Mouse (Mus musculus): Measurements from ENCODE around the gene Gm44579. TPM values are rescaled to one million over a fixed set of nuclear protein-coding genes. Genes with fewer than 3 reads are reported as not detected.
A peak's percentile ranks its signal among the peaks of the same experiment; 100 is the strongest.

The Gm44579 gene
- total and polyA plus RNA-seq, 3 experiments = 0.22 TPM; not detected in 2

DNA sequence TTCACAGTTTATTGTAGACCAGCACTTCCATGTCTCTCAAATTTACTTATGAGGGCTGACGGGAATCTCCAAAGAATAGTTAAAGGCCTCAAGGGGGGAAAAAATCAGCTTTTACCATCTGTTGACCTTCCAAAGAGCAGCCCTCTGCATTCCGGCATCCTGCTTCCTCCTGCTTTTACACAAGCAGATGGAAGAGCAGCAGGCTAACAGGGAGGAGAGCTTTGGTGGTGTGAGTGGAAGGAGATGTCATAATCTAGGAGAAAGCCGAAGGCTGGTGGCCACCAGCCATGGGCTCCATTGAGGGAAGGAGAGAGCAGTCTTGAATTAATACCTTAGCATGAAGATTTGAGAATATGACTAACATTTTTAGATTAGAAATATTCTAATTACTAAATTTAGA is 72.4 kb downstream of the Gm44579 start:
- no peak for ATAC-seq (ENCODE audit: extremely low read depth, insufficient number of reproducible peaks, low FRiP score, poor library complexity, severe bottlenecking)
- no peak for DNase-seq (ENCODE audit: low spot score)
- TF ChIP-seq TAL1 (conservative IDR thresholded peaks at IDR 0.05; ENCODE audit: low read depth, low read length) (no peak), CTCF (IDR thresholded peaks at IDR 0.05; ENCODE audit: low read depth, low read length) (no peak), POLR2AphosphoS5 (IDR thresholded peaks at IDR 0.05; ENCODE audit: insufficient replicate concordance, low read depth, low read length) (no peak), GATA1 (IDR thresholded peaks at IDR 0.05; ENCODE audit: borderline replicate concordance, low read length) (no peak), GATA2 (IDR thresholded peaks at IDR 0.05; ENCODE audit: borderline replicate concordance, low read depth, low read length) (no peak)
- H3K36me3 ChIP-seq (replicated peaks) = peaks cover under 1% of the 10 kb centered on the region
- no peaks in the 10 kb centered on the region for H3K9me3 ChIP-seq (replicated peaks)
- peaks cover 10% of the 10 kb centered on the region for H3K4me1 ChIP-seq (ENCODE audit: insufficient read depth, low read depth, low read length)
- H3K4me3 ChIP-seq (ENCODE audit: low read depth, low read length) = no peak overlapping the region
- H3K27me3 ChIP-seq (ENCODE audit: insufficient read depth, low read length) = peaks cover 5% of the 10 kb centered on the region

- Histone ChIP-seq H3K4me1 (ENCODE audit: insufficient read depth, low read depth, low read length) (peaks cover 16% of the 10 kb centered on the region), H3K4me3 (ENCODE audit: low read depth, low read length) (peak overlapping the region; percentile 91), H3K36me3 (replicated peaks) (peaks cover 24% of the 10 kb centered on the region), H3K27me3 (ENCODE audit: insufficient read depth, low read length) (peaks cover 3% of the 10 kb centered on the region), H3K9me3 (replicated peaks) (no peaks in the 10 kb centered on the region)
- DNase-seq (ENCODE audit: low spot score) = peak; percentile 96
- TF ChIP-seq TAL1 (conservative IDR thresholded peaks at IDR 0.05; ENCODE audit: low read depth, low read length) = no peak
- TF ChIP-seq CTCF (IDR thresholded peaks at IDR 0.05; ENCODE audit: low read depth, low read length) = no peak
- no peak for TF ChIP-seq GATA1 (IDR thresholded peaks at IDR 0.05; ENCODE audit: borderline replicate concordance, low read length)
- no peak for TF ChIP-seq POLR2AphosphoS5 (IDR thresholded peaks at IDR 0.05; ENCODE audit: insufficient replicate concordance, low read depth, low read length)
- TF ChIP-seq GATA2 (IDR thresholded peaks at IDR 0.05; ENCODE audit: borderline replicate concordance, low read depth, low read length) = no peak
- peak; percentile 81 for ATAC-seq (ENCODE audit: extremely low read depth, insufficient number of reproducible peaks, low FRiP score, poor library complexity, severe bottlenecking)
Observed at GRCm38 (mm10) chr15:98145559-98146181, 75.1 kb downstream of the Gm44579 start.

DNA sequence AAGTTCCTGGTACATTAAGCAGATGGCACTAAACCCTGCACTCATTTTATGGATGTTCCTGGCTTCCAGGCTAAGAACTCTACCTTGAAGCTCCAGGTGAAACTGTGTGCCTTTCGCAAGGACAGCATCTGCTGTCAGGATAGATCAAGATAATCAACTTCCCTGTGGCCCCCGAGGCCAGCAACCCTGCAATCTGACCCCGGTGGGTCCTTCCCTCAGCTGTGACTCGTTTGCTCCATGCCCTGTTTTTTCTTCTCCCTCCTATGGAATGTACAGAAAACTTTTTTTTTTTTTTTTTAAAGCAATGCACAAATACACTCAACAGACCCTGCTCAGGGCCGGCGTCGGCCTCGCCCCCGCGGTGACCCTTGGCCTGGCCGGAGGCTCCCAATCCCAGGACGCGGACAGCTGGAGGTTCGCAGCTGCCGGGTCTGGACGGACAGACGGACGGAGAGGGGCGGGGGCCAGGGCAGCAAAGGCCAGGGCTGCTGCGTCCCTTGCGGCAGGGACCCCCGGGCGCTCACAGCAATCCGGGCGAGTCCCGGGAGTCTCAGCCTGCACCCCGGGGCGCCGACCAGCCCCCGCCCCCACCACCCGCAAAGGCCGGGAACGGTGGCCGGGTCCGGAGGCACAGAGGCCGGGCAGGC is 75.8 kb downstream of the Gm44579 start:
- peak overlapping the region; percentile 91 for H3K4me3 ChIP-seq (ENCODE audit: low read depth, low read length)
- ATAC-seq (ENCODE audit: extremely low read depth, insufficient number of reproducible peaks, low FRiP score, poor library complexity, severe bottlenecking) (no peak), DNase-seq (ENCODE audit: low spot score) (peak; percentile 30)
- no peaks in the 10 kb centered on the region for H3K9me3 ChIP-seq (replicated peaks)
- no peak for TF ChIP-seq GATA1 (IDR thresholded peaks at IDR 0.05; ENCODE audit: borderline replicate concordance, low read length)
- no peak for TF ChIP-seq TAL1 (conservative IDR thresholded peaks at IDR 0.05; ENCODE audit: low read depth, low read length)
- TF ChIP-seq CTCF (IDR thresholded peaks at IDR 0.05; ENCODE audit: low read depth, low read length) = no peak
- no peak for TF ChIP-seq POLR2AphosphoS5 (IDR thresholded peaks at IDR 0.05; ENCODE audit: insufficient replicate concordance, low read depth, low read length)
- TF ChIP-seq GATA2 (IDR thresholded peaks at IDR 0.05; ENCODE audit: borderline replicate concordance, low read depth, low read length) = no peak
- H3K4me1 ChIP-seq (ENCODE audit: insufficient read depth, low read depth, low read length) = peaks cover 17% of the 10 kb centered on the region
- H3K27me3 ChIP-seq (ENCODE audit: insufficient read depth, low read length) = no peaks in the 10 kb centered on the region
- peaks cover 31% of the 10 kb centered on the region for H3K36me3 ChIP-seq (replicated peaks)

GRCm38 (mm10) chr15:98142515-98142914 is 78.3 kb downstream of the Gm44579 start:
- H3K4me3 ChIP-seq (ENCODE audit: low read depth, low read length) = no peak overlapping the region
- H3K4me1 ChIP-seq (ENCODE audit: insufficient read depth, low read depth, low read length) = peaks cover 25% of the 10 kb centered on the region
- no peak for TF ChIP-seq GATA1 (IDR thresholded peaks at IDR 0.05; ENCODE audit: borderline replicate concordance, low read length)
- no peak for TF ChIP-seq CTCF (IDR thresholded peaks at IDR 0.05; ENCODE audit: low read depth, low read length)
- no peak for TF ChIP-seq GATA2 (IDR thresholded peaks at IDR 0.05; ENCODE audit: borderline replicate concordance, low read depth, low read length)
- TF ChIP-seq TAL1 (conservative IDR thresholded peaks at IDR 0.05; ENCODE audit: low read depth, low read length) = no peak
- TF ChIP-seq POLR2AphosphoS5 (IDR thresholded peaks at IDR 0.05; ENCODE audit: insufficient replicate concordance, low read depth, low read length) = no peak

GRCm38 (mm10) chr15:98140809-98141208 is 80.0 kb downstream of the Gm44579 start:
- Histone ChIP-seq H3K27me3 (ENCODE audit: insufficient read depth, low read length) (no peaks in the 10 kb centered on the region), H3K36me3 (replicated peaks) (peaks cover 69% of the 10 kb centered on the region), H3K9me3 (replicated peaks) (no peaks in the 10 kb centered on the region), H3K4me3 (ENCODE audit: low read depth, low read length) (no peak overlapping the region), H3K4me1 (ENCODE audit: insufficient read depth, low read depth, low read length) (peaks cover 23% of the 10 kb centered on the region)
- ATAC-seq (ENCODE audit: extremely low read depth, insufficient number of reproducible peaks, low FRiP score, poor library complexity, severe bottlenecking) (no peak), DNase-seq (ENCODE audit: low spot score) (no peak)
- TF ChIP-seq GATA1 (IDR thresholded peaks at IDR 0.05; ENCODE audit: borderline replicate concordance, low read length) (no peak), TAL1 (conservative IDR thresholded peaks at IDR 0.05; ENCODE audit: low read depth, low read length) (no peak), GATA2 (IDR thresholded peaks at IDR 0.05; ENCODE audit: borderline replicate concordance, low read depth, low read length) (no peak), POLR2AphosphoS5 (IDR thresholded peaks at IDR 0.05; ENCODE audit: insufficient replicate concordance, low read depth, low read length) (no peak), CTCF (IDR thresholded peaks at IDR 0.05; ENCODE audit: low read depth, low read length) (no peak)

More at GRCm38 (mm10) chr15:98142515-98142914, 78.3 kb downstream of the Gm44579 start:
- Histone ChIP-seq H3K27me3 (ENCODE audit: insufficient read depth, low read length) (no peaks in the 10 kb centered on the region), H3K36me3 (replicated peaks) (peaks cover 52% of the 10 kb centered on the region), H3K9me3 (replicated peaks) (no peaks in the 10 kb centered on the region)
- no peak for DNase-seq (ENCODE audit: low spot score)
- no peak for ATAC-seq (ENCODE audit: extremely low read depth, insufficient number of reproducible peaks, low FRiP score, poor library complexity, severe bottlenecking)

DNA sequence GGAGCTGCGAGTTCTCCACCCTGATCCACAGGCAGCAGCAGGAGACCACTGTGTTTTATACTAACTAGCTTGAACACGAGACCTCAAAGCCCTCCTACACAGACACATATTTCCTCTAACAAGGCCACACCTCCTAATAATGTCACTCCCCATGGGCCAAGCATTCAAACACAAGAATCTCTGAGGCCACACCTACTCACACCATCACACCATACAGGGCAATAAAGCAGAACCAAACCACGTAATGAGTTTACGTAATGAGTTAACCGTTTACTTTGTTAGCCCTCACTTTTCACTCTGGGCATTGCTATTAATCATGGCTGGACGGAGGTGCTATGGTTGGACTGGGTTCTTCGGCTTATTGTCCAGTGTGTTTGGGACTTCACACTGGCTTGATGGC is 81.0 kb downstream of the Gm44579 start:
- ATAC-seq (ENCODE audit: extremely low read depth, insufficient number of reproducible peaks, low FRiP score, poor library complexity, severe bottlenecking) (no peak), DNase-seq (ENCODE audit: low spot score) (no peak)
- TF ChIP-seq TAL1 (conservative IDR thresholded peaks at IDR 0.05; ENCODE audit: low read depth, low read length) (no peak), GATA2 (IDR thresholded peaks at IDR 0.05; ENCODE audit: borderline replicate concordance, low read depth, low read length) (no peak), POLR2AphosphoS5 (IDR thresholded peaks at IDR 0.05; ENCODE audit: insufficient replicate concordance, low read depth, low read length) (no peak)
- Histone ChIP-seq H3K4me3 (ENCODE audit: low read depth, low read length) (no peak overlapping the region), H3K4me1 (ENCODE audit: insufficient read depth, low read depth, low read length) (peaks cover 19% of the 10 kb centered on the region), H3K27me3 (ENCODE audit: insufficient read depth, low read length) (no peaks in the 10 kb centered on the region), H3K9me3 (replicated peaks) (no peaks in the 10 kb centered on the region), H3K36me3 (replicated peaks) (peaks cover 80% of the 10 kb centered on the region)

Measured in G1E (cell line).